11 mouse cellular contexts compared by ENCODE assay signal in the genomic region with DNA sequence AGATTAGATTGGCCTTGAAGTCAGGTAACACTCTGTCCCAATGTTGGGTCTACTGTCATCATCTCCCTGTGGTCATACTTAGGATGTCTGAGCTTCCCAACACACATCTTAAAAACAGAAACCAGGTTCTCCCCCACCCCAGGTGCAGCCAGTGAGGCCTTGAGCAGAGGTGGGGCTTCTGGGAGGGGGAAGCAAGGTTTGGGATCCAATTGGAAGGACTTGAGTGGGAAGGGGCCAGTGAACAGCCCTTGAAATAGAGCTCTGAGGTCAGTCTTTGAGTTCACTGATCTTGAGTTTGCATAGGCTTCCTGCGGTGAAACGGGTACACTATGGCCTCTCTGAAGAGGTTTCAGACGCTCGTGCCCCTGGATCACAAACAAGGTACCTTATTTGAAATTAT. TPM values are rescaled to one million over a fixed set of nuclear protein-coding genes. Genes with fewer than 3 reads are reported as not detected.
A peak's percentile ranks its signal among the peaks of the same experiment; 100 is the strongest.
DNase-seq lines count a peak whose midpoint lies in the region; ATAC-seq and TF ChIP-seq lines count a peak whose summit lies in the region.
"Had no signal": no experiment of that assay in that cellular context is flagged by ENCODE, and none has a peak within 500 bp of the region (broad histone marks: within the 10 kb centered on the region; RNA-seq: fewer than 3 reads in every experiment).

TSS of gene Gm20509 (plus strand) at position 290 of the 400 bp plus-strand sequence.

- TF ChIP-seq CTCF in cerebellum, adult 2 months (IDR thresholded peaks at IDR 0.05; ENCODE audit: borderline replicate concordance, insufficient read depth, low read depth, low read length): no peak
- TF ChIP-seq CTCF in lung, postnatal 0 days (IDR thresholded peaks at IDR 0.05): no peak
- no peak for TF ChIP-seq CTCF in small intestine, adult 2 months (IDR thresholded peaks at IDR 0.05; ENCODE audit: extremely low read depth, insufficient read length, insufficient replicate concordance, low read depth, low read length)

- H3K9ac ChIP-seq in lung, postnatal 0 days (replicated peaks; ENCODE audit: low read depth): peak within 1 kb of the TSS; percentile 23; the same call in 1 of the 2 replicates
- peak within 1 kb of the TSS; percentile 68 for H3K9ac ChIP-seq in limb, embryonic 13.5 days

- peak within 1 kb of the TSS; percentile 80 for H3K4me2 ChIP-seq in lung, postnatal 0 days (replicated peaks; ENCODE audit: low read depth, low read length)
- peak within 1 kb of the TSS; percentile 86 for H3K4me2 ChIP-seq in limb, embryonic 13.5 days (replicated peaks)

- no peak for DNase-seq in cerebellum, adult 2 months
- DNase-seq in cerebellum, adult 8-10 months: no peak
- no peak for DNase-seq in lung, postnatal 0 days (ENCODE audit: low spot score)
- DNase-seq in lung, postnatal 36 days: no peak
- DNase-seq in retina, embryonic 14.5 days (ENCODE audit: low spot score): no peak
- DNase-seq in urinary bladder, postnatal 36 days (ENCODE audit: low spot score in 2 of 2): no peak
- DNase-seq: adrenal gland, adult 8-10 months; lung, postnatal 10 days; spleen, adult 18-20 months had no signal

- H3K27me3 ChIP-seq in cerebellum, adult 2 months (ENCODE audit: control insufficient read depth, insufficient read depth, low read length): no peaks in the 10 kb centered on the region
- no peaks in the 10 kb centered on the region for H3K27me3 ChIP-seq in lung, postnatal 0 days (replicated peaks; ENCODE audit: insufficient read depth, low read length)
- peaks cover 50% of the 10 kb centered on the region for H3K27me3 ChIP-seq in limb, embryonic 13.5 days
- H3K27me3 ChIP-seq in small intestine, adult 2 months (ENCODE audit: control insufficient read depth, insufficient read depth, low read length): no peaks in the 10 kb centered on the region

- 97% methylated on average over 4 of the region's 4 CpGs for WGBS in cerebellum, adult 2 months
- WGBS in lung, postnatal 0 days: 89% methylated on average over 4 of the region's 4 CpGs
- WGBS in limb, embryonic 13.5 days: 94% methylated on average over 4 of the region's 4 CpGs
- 97% methylated on average over 4 of the region's 4 CpGs for WGBS in small intestine, adult 2 months

- peak within 1 kb of the TSS; percentile 28 for H3K4me3 ChIP-seq in cerebellum, adult 2 months (replicated peaks; ENCODE audit: insufficient read depth, low read depth, low read length)
- H3K4me3 ChIP-seq in lung, postnatal 0 days (ENCODE audit: low read depth, low read length): peak within 1 kb of the TSS; percentile 34
- peak within 1 kb of the TSS; percentile 48 for H3K4me3 ChIP-seq in limb, embryonic 13.5 days
- peak within 1 kb of the TSS; percentile 59 for H3K4me3 ChIP-seq in small intestine, adult 2 months (ENCODE audit: low read depth, low read length)

- TF ChIP-seq EP300 in lung, postnatal 0 days (IDR thresholded peaks at IDR 0.05): no peak

- no peaks in the 10 kb centered on the region for H3K36me3 ChIP-seq in lung, postnatal 0 days (ENCODE audit: insufficient read depth, low read length)
- H3K36me3 ChIP-seq in limb, embryonic 13.5 days: no peaks in the 10 kb centered on the region
- no peaks in the 10 kb centered on the region for H3K36me3 ChIP-seq in small intestine, adult 2 months (ENCODE audit: control insufficient read depth, insufficient read depth, low read length)

- no peak for TF ChIP-seq POLR2A in cerebellum, adult 2 months (IDR thresholded peaks at IDR 0.05; ENCODE audit: borderline replicate concordance, insufficient read depth, low read length)
- no peak for TF ChIP-seq POLR2A in small intestine, adult 2 months (IDR thresholded peaks at IDR 0.05; ENCODE audit: low read depth, low read length)

- no peak for ATAC-seq in lung, postnatal 0 days
- no peak for ATAC-seq in limb, embryonic 13.5 days (ENCODE audit: low FRiP score, low read depth)

- H3K9me3 ChIP-seq in lung, postnatal 0 days (ENCODE audit: low read length): no peaks in the 10 kb centered on the region
- H3K9me3 ChIP-seq in limb, embryonic 13.5 days: no peaks in the 10 kb centered on the region

- no peaks in the 10 kb centered on the region; the same call in 1 of the 2 replicates for H3K4me1 ChIP-seq in cerebellum, adult 2 months (ENCODE audit: control insufficient read depth, insufficient read depth, low read length)
- H3K4me1 ChIP-seq in lung, postnatal 0 days (ENCODE audit: insufficient read depth, low read depth, low read length): 0 out of 2 replicates have a peak, but pooled peaks cover 3% of the 10 kb centered on the region
- H3K4me1 ChIP-seq in limb, embryonic 13.5 days: peaks cover 8% of the 10 kb centered on the region
- peaks cover 13% of the 10 kb centered on the region for H3K4me1 ChIP-seq in small intestine, adult 2 months (ENCODE audit: control insufficient read depth, insufficient read depth, insufficient read length, low read length)

- H3K27ac ChIP-seq in cerebellum, adult 2 months (ENCODE audit: insufficient read depth, low read length): no peak within 1 kb of the TSS
- no peak within 1 kb of the TSS for H3K27ac ChIP-seq in lung, postnatal 0 days (ENCODE audit: low read length)
- H3K27ac ChIP-seq in limb, embryonic 13.5 days: no peak within 1 kb of the TSS
- H3K27ac ChIP-seq in small intestine, adult 2 months (ENCODE audit: insufficient read depth, low read depth, low read length): no peak within 1 kb of the TSS

RNA-seq across cellular contexts. Expression of gene Gm20509, which starts in this region (rescaled TPM):
- polyA plus RNA-seq in cerebellum, adult 2 months (2012; rRNA removed): 0.17 TPM in 1 of 2 replicates, not detected in the other
- not detected in 2 replicates for polyA plus RNA-seq in lung, postnatal 0 days (2015; fragmentation: Nextera tagmentation; extraction: Ambion mirVana)
- not detected in 2 replicates for polyA plus RNA-seq in limb, embryonic 13.5 days (2015; fragmentation: Nextera tagmentation; extraction: Ambion mirVana)
- polyA plus RNA-seq in small intestine, adult 2 months (2012; rRNA removed): not detected in 2 replicates
